Mouse (Mus musculus): ENCODE measurements at regions not wholly inside any gene's neighbourhood (a gene's known extent, or its start where the extent isn't known, plus 50 kb on each side); places are given as distances from the start of the nearest gene placed in this dataset.
A peak's percentile ranks its signal among the peaks of the same experiment; 100 is the strongest.

GRCm38 (mm10) chr2:124792633-124793036 is 275.3 kb upstream of the Slc24a5 start:
- DNase-seq: no peak

- no peak for DNase-seq
Observed at GRCm38 (mm10) chr2:124811709-124812108, 256.2 kb upstream of the Slc24a5 start.

GRCm38 (mm10) chr2:124816814-124817213 is 251.1 kb upstream of the Slc24a5 start:
- no peak for DNase-seq

GRCm38 (mm10) chr2:124819846-124820245 is 248.1 kb upstream of the Slc24a5 start:
- DNase-seq: no peak

GRCm38 (mm10) chr2:124820821-124821220 is 247.1 kb upstream of the Slc24a5 start:
- no peak for DNase-seq

- DNase-seq: no peak
Observed at GRCm38 (mm10) chr2:124821366-124821765, 246.6 kb upstream of the Slc24a5 start.

- DNase-seq: peak; percentile 53 to 69
Observed at GRCm38 (mm10) chr2:124848812-124849211, 219.1 kb upstream of the Slc24a5 start.

- peak; percentile 87 to 92 for DNase-seq
Observed at GRCm38 (mm10) chr2:124858504-124858903, 209.4 kb upstream of the Slc24a5 start.

GRCm38 (mm10) chr2:124888209-124888608 is 179.7 kb upstream of the Slc24a5 start:
- DNase-seq: no peak

GRCm38 (mm10) chr2:124895002-124895401 is 172.9 kb upstream of the Slc24a5 start:
- no peak for DNase-seq

- peak in 1 of 2 experiments; percentile 28 for DNase-seq
Observed at GRCm38 (mm10) chr2:124903556-124903955, 164.4 kb upstream of the Slc24a5 start.

GRCm38 (mm10) chr2:124905076-124905475 is 162.8 kb upstream of the Slc24a5 start:
- DNase-seq: peak; percentile 48 to 67

- no peak for DNase-seq
Observed at GRCm38 (mm10) chr2:124918986-124919761, 148.8 kb upstream of the Slc24a5 start.

- DNase-seq: peak in 1 of 2 experiments; percentile 25
Observed at GRCm38 (mm10) chr2:124919762-124920255, 148.1 kb upstream of the Slc24a5 start.

- peak; percentile 38 to 59 for DNase-seq
Observed at GRCm38 (mm10) chr2:124920265-124920664, 147.7 kb upstream of the Slc24a5 start.

- peak; percentile 50 to 74 for DNase-seq
Observed at GRCm38 (mm10) chr2:124927882-124928758, 139.8 kb upstream of the Slc24a5 start.

GRCm38 (mm10) chr2:124928759-124929113 is 139.2 kb upstream of the Slc24a5 start:
- DNase-seq: no peak

GRCm38 (mm10) chr2:124930719-124931118 is 137.2 kb upstream of the Slc24a5 start:
- no peak for DNase-seq

- no peak for DNase-seq
Observed at GRCm38 (mm10) chr2:124932566-124932965, 135.4 kb upstream of the Slc24a5 start.

GRCm38 (mm10) chr2:124933876-124934275 is 134.0 kb upstream of the Slc24a5 start:
- DNase-seq: no peak

- DNase-seq: no peak
Observed at GRCm38 (mm10) chr2:124948263-124948781, 119.6 kb upstream of the Slc24a5 start.

GRCm38 (mm10) chr2:124948812-124949211 is 119.1 kb upstream of the Slc24a5 start:
- DNase-seq: peak in 1 of 2 experiments; percentile 43

GRCm38 (mm10) chr2:124952212-124952611 is 115.7 kb upstream of the Slc24a5 start:
- DNase-seq: no peak

Measured in lung, postnatal 4 days (tissue).